Mouse (Mus musculus) myocyte (in vitro differentiated cells): ENCODE measurements at regions not wholly inside any gene's neighbourhood (a gene's known extent, or its start where the extent isn't known, plus 50 kb on each side); places are given as distances from the start of the nearest gene placed in this dataset.

Experiments
- H3K27me3 ChIP-seq: one replicate; pipeline ENCODE4 v1.6.1; 2011; ENCODE audit not compliant: control insufficient read depth, insufficient read depth, insufficient read length
- H3K36me3 ChIP-seq: one replicate; pipeline ENCODE4 v1.6.1; 2011; ENCODE audit not compliant: control insufficient read depth, insufficient read depth
- H3K4me2 ChIP-seq: one replicate; pipeline ENCODE4 v1.6.1; 2011; ENCODE audit warnings: low read depth, control low read depth
- H3K4me3 ChIP-seq: one replicate; pipeline ENCODE4 v1.5.1; 2011; ENCODE audit warnings: mild to moderate bottlenecking, control low read depth, moderate library complexity
- H3K79me2 ChIP-seq: one replicate; pipeline ENCODE4 v1.6.1; 2011; ENCODE audit not compliant: control insufficient read depth, insufficient read depth
- H3ac ChIP-seq: one replicate; pipeline ENCODE4 v1.6.1; 2011; ENCODE audit not compliant: control insufficient read depth, insufficient read length
- CEBPB ChIP-seq: IDR thresholded peaks from 2 replicates; pipeline ENCODE4 v1.6.1; 2011; ENCODE audit warnings: mild to moderate bottlenecking, moderate library complexity; ENCODE audit not compliant: poor library complexity, insufficient read depth, severe bottlenecking
- E2F4 ChIP-seq: IDR thresholded peaks from one replicate; pipeline ENCODE4 v1.6.1; 2011; ENCODE audit warnings: mild to moderate bottlenecking, control low read depth, moderate library complexity; ENCODE audit not compliant: insufficient read depth
- MAX ChIP-seq: IDR thresholded peaks from one replicate; pipeline ENCODE4 v1.6.1; 2011; ENCODE audit warnings: low read depth, mild to moderate bottlenecking, control low read depth
- MYOD1 ChIP-seq, 3 experiments: IDR thresholded peaks; one replicate each; pipeline ENCODE4 v1.6.1; 2011; ENCODE audit warnings: control low read depth in 2 of 3, low read depth in 2 of 3, mild to moderate bottlenecking in 2 of 3, moderate library complexity in 1 of 3; ENCODE audit not compliant: insufficient read length in 2 of 3, control insufficient read depth in 1 of 3
- MYOG ChIP-seq, 3 experiments: IDR thresholded peaks; one replicate each; pipeline ENCODE4 v1.6.1; 2011; ENCODE audit warnings: control low read depth in 2 of 3, low read depth in 2 of 3, mild to moderate bottlenecking in 2 of 3; ENCODE audit not compliant: insufficient read length in 2 of 3, control insufficient read depth in 1 of 3, insufficient read depth in 1 of 3
- POLR2A ChIP-seq: IDR thresholded peaks from one replicate; pipeline ENCODE4 v1.6.1; 2011; ENCODE audit warnings: low read depth, mild to moderate bottlenecking, control low read depth, moderate library complexity; ENCODE audit not compliant: insufficient read length
- POLR2AphosphoS2 ChIP-seq: IDR thresholded peaks from one replicate; pipeline ENCODE4 v1.6.1; 2011; ENCODE audit warnings: low read depth, control low read depth; ENCODE audit not compliant: insufficient read length
- REST ChIP-seq: IDR thresholded peaks from one replicate; pipeline ENCODE4 v1.6.1; 2011; ENCODE audit warnings: mild to moderate bottlenecking, control low read depth, moderate library complexity; ENCODE audit not compliant: insufficient read depth, insufficient read length
- SRF ChIP-seq: IDR thresholded peaks from one replicate; pipeline ENCODE4 v1.6.1; 2011; ENCODE audit warnings: low read depth; ENCODE audit not compliant: control insufficient read depth, insufficient read length
- TCF12 ChIP-seq: IDR thresholded peaks from one replicate; pipeline ENCODE4 v1.6.1; 2011; ENCODE audit warnings: mild to moderate bottlenecking, control low read depth; ENCODE audit not compliant: poor library complexity, insufficient read depth, severe bottlenecking
- TCF3 ChIP-seq: IDR thresholded peaks from one replicate; pipeline ENCODE4 v1.6.1; 2011; ENCODE audit warnings: low read depth, control low read depth; ENCODE audit not compliant: insufficient read length
- USF1 ChIP-seq: IDR thresholded peaks from one replicate; pipeline ENCODE4 v1.6.1; 2011; ENCODE audit warnings: low read depth, mild to moderate bottlenecking, control low read depth, moderate library complexity

DNA sequence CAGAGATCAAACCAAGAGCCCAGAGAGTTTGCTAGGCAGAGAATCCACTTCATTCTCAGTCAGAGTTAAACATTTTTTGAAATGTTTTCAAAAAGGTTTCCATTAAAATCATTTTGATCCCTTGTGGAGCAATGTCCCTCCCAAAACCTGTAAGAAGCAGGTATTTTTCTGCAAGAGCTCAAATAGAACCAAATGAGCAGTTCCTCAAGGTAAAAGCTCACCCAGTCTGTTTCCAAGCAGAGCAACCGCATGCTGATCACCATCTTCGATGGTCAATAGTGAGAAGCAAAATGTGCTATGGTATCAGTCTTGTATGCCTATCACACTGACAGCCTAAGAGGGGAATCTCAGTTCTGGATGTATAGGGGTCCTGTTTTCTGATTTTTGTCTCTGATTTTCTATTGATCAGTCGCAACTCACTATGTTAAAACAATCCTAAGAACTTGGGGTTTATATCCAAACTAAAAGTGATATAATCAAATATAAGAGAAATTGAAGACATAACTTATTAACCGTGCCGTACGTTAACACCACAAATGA is 432.3 kb upstream of the Ccnh start:
- Histone ChIP-seq H3K27me3 (no peaks in the 10 kb centered on the region), H3K4me3 (no peak overlapping the region), H3ac (no peak overlapping the region), H3K4me2 (no peak overlapping the region), H3K36me3 (no peaks in the 10 kb centered on the region), H3K79me2 (no peaks in the 10 kb centered on the region)
- TF ChIP-seq E2F4 (no peak), POLR2AphosphoS2 (no peak), TCF3 (no peak), CEBPB (no peak), MYOD1 (IDR thresholded peaks at IDR 0.05; ENCODE audit: control insufficient read depth in 1 of 3, insufficient read length in 2 of 3, low read depth in 2 of 3) (no peak), TCF12 (no peak), MAX (no peak), USF1 (no peak), SRF (no peak), MYOG (IDR thresholded peaks at IDR 0.05; ENCODE audit: control insufficient read depth in 1 of 3, insufficient read depth in 1 of 3, insufficient read length in 2 of 3, low read depth in 2 of 3) (no peak), REST (no peak), POLR2A (no peak)

DNA sequence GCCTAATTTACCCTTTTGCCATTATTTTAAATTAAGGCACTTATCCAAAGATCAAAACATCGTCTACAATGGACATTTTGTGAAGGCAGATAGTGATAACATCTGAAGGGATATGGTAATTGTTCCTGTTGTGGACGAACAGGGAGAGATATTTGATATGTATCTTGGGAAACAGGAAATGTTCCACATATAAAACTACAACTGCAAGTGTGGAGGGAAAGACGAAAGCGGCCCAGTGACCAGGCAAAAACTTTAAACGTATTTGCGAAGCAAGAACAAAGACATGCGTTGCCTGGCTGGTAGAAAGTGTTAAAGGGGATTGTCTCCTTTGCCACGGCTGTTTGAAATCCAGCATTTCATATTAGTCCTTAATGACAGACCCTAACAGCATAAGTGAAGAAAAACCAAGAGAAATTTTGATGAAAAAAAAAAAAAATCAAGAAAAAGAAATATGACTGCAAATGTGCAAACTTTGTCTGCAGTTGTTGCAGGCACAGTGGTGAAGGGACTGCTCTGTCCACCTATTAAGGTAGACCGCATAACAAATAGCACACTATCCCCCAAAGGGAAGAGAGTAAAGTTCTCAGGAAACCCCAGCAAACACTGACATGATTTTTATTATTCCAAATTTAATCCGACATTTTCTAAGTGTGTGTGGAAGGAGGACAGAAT is 431.2 kb upstream of the Ccnh start:
- no peaks in the 10 kb centered on the region for H3K79me2 ChIP-seq
- H3K4me2 ChIP-seq: no peak overlapping the region
- no peaks in the 10 kb centered on the region for H3K36me3 ChIP-seq
- H3ac ChIP-seq: no peak overlapping the region
- H3K4me3 ChIP-seq: no peak overlapping the region
- TF ChIP-seq MYOD1 (IDR thresholded peaks at IDR 0.05; ENCODE audit: control insufficient read depth in 1 of 3, insufficient read length in 2 of 3, low read depth in 2 of 3) (no peak), TCF3 (no peak), POLR2AphosphoS2 (no peak), E2F4 (no peak), POLR2A (no peak), MAX (no peak), SRF (no peak), USF1 (no peak), TCF12 (no peak), CEBPB (no peak), MYOG (IDR thresholded peaks at IDR 0.05; ENCODE audit: control insufficient read depth in 1 of 3, insufficient read depth in 1 of 3, insufficient read length in 2 of 3, low read depth in 2 of 3) (no peak), REST (no peak)
- no peaks in the 10 kb centered on the region for H3K27me3 ChIP-seq

- TF ChIP-seq TCF12: no peak
- no peak for TF ChIP-seq SRF
- TF ChIP-seq POLR2AphosphoS2: no peak
- TF ChIP-seq MYOD1 (IDR thresholded peaks at IDR 0.05; ENCODE audit: control insufficient read depth in 1 of 3, insufficient read length in 2 of 3, low read depth in 2 of 3): no peak
- no peak for TF ChIP-seq CEBPB
- no peak for TF ChIP-seq MYOG (IDR thresholded peaks at IDR 0.05; ENCODE audit: control insufficient read depth in 1 of 3, insufficient read depth in 1 of 3, insufficient read length in 2 of 3, low read depth in 2 of 3)
- no peak for TF ChIP-seq USF1
- no peak overlapping the region for H3K4me2 ChIP-seq
- no peaks in the 10 kb centered on the region for H3K36me3 ChIP-seq
- H3K79me2 ChIP-seq: no peaks in the 10 kb centered on the region
- no peak overlapping the region for H3K4me3 ChIP-seq
- no peaks in the 10 kb centered on the region for H3K27me3 ChIP-seq
- H3ac ChIP-seq: no peak overlapping the region
Measured at GRCm38 (mm10) chr13:84758568-84758900, 430.7 kb upstream of the Ccnh start.

GRCm38 (mm10) chr13:84759061-84759460 is 430.1 kb upstream of the Ccnh start:
- Histone ChIP-seq H3K36me3 (no peaks in the 10 kb centered on the region), H3K4me2 (no peak overlapping the region), H3K79me2 (no peaks in the 10 kb centered on the region), H3K4me3 (no peak overlapping the region), H3K27me3 (no peaks in the 10 kb centered on the region), H3ac (no peak overlapping the region)
- TF ChIP-seq USF1 (no peak), TCF12 (no peak), REST (no peak), SRF (no peak), POLR2AphosphoS2 (no peak), E2F4 (no peak), MYOD1 (IDR thresholded peaks at IDR 0.05; ENCODE audit: control insufficient read depth in 1 of 3, insufficient read length in 2 of 3, low read depth in 2 of 3) (no peak), MAX (no peak), TCF3 (no peak), CEBPB (no peak), POLR2A (no peak), MYOG (IDR thresholded peaks at IDR 0.05; ENCODE audit: control insufficient read depth in 1 of 3, insufficient read depth in 1 of 3, insufficient read length in 2 of 3, low read depth in 2 of 3) (no peak)
